Mouse (Mus musculus) midbrain, embryonic 12.5 days (tissue): Measurements from ENCODE around the gene Nrgn. TPM values are rescaled to one million over a fixed set of nuclear protein-coding genes. Genes with fewer than 3 reads are reported as not detected.
A peak's percentile ranks its signal among the peaks of the same experiment; 100 is the strongest.

Source experiments
- ATAC-seq: fragments of 200-750 bp; cut with Nextera tagmentation; 2 replicates; pipeline ENCODE4 v1.8.0; 2017; ENCODE audit warnings: low read depth, moderate TSS enrichment, moderate library complexity; ENCODE audit not compliant: low FRiP score
- H3K27ac ChIP-seq: fragments of 300-500 bp; sonication (generic); replicated peaks from 2 replicates; pipeline ENCODE4 v1.5.1; 2016; ENCODE audit warnings: mild to moderate bottlenecking
- H3K27me3 ChIP-seq: fragments of 300-500 bp; sonication (generic); 2 replicates; pipeline ENCODE4 v1.6.1; 2016; ENCODE audit warnings: mild to moderate bottlenecking
- H3K36me3 ChIP-seq: fragments of 300-500 bp; sonication (generic); 2 replicates; pipeline ENCODE4 v1.6.1; 2016
- H3K4me1 ChIP-seq: fragments of 300-500 bp; sonication (generic); 2 replicates; pipeline ENCODE4 v1.6.1; 2016
- H3K4me2 ChIP-seq: fragments of 300-500 bp; sonication (generic); replicated peaks from 2 replicates; pipeline ENCODE4 v1.6.1; 2016; ENCODE audit warnings: mild to moderate bottlenecking, moderate library complexity
- H3K4me3 ChIP-seq: fragments of 300-500 bp; sonication (generic); 2 replicates; pipeline ENCODE4 v1.5.1; 2016; ENCODE audit warnings: mild to moderate bottlenecking
- H3K9ac ChIP-seq: fragments of 300-500 bp; sonication (generic); replicated peaks from 2 replicates; pipeline ENCODE4 v1.6.1; 2016; ENCODE audit warnings: mild to moderate bottlenecking, moderate library complexity
- H3K9me3 ChIP-seq: fragments of 300-500 bp; sonication (generic); 2 replicates; pipeline ENCODE4 v1.6.1; 2016; ENCODE audit warnings: mild to moderate bottlenecking
- WGBS: fragments of 180-500 bp; shearing (Covaris S2); methylation state at CpG from one replicate; pipeline ENCODE4 v1.1.7; 2016; 5-methylcytosine and 5-hydroxymethylcytosine counted together
- polyA plus RNA-seq: library from polyadenylated mRNA; unstranded; fragments of >200 nt; fragmentation: Nextera tagmentation; extraction: Ambion mirVana; gene quantifications from 2 replicates; pipeline ENCODE4 v1.2.1, GENCODE M21; 2016

Nrgn gene
- polyA plus RNA-seq, 1 experiment from 2014 or later, result 3.4 TPM

GRCm38 (mm10) chr9:37569231-37569835 lies 16.6 kb upstream of the Nrgn start:
- Histone ChIP-seq H3K27ac (no peak overlapping the region), H3K4me3 (no peak overlapping the region), H3K4me2 (no peak overlapping the region), H3K4me1 (peaks cover 5% of the 10 kb centered on the region; the same call in 1 of the 2 replicates), H3K36me3 (no peaks in the 10 kb centered on the region), H3K9me3 (no peaks in the 10 kb centered on the region), H3K27me3 (no peaks in the 10 kb centered on the region), H3K9ac (no peak overlapping the region)
- ATAC-seq, result no peak
- WGBS, result 80% methylated on average over 2 of the region's 2 CpGs

DNA sequence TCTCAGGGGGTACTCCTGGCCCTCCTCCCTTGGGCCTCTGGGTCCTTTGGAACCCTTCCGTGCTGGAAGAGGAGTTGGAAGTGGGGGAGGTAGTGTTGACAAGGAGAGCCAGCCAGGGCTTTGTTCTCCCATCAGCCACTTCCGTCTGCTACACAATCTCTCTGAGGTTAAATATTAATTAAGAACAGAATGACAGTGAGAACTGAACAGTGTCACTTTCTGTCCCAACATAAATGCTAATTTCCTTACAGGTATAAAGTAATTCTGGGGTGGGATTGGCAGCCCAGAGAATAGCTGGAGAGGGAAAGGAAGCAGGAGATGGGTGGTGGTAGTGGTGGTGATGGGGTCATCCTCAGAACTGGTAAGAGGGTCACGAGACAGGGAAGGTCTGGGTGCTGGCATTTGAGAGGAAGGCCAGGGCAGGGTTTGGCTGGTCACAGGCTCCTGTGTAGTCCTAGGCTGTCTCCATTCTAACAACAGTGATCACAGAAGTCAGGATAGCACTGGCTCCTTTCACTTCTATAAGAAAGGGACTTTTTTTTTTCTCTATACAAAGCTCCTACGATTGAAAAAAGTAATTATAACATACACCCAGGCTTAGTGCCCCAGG lies 16.0 kb upstream of the Nrgn start:
- ATAC-seq, result no peak
- Histone ChIP-seq H3K27me3 (no peaks in the 10 kb centered on the region), H3K27ac (no peak overlapping the region), H3K4me1 (peaks cover 5% of the 10 kb centered on the region; the same call in 1 of the 2 replicates), H3K36me3 (no peaks in the 10 kb centered on the region), H3K9me3 (no peaks in the 10 kb centered on the region), H3K4me3 (no peak overlapping the region), H3K9ac (no peak overlapping the region), H3K4me2 (no peak overlapping the region)
- WGBS, result 56% methylated on average over 4 of the region's 4 CpGs

DNA sequence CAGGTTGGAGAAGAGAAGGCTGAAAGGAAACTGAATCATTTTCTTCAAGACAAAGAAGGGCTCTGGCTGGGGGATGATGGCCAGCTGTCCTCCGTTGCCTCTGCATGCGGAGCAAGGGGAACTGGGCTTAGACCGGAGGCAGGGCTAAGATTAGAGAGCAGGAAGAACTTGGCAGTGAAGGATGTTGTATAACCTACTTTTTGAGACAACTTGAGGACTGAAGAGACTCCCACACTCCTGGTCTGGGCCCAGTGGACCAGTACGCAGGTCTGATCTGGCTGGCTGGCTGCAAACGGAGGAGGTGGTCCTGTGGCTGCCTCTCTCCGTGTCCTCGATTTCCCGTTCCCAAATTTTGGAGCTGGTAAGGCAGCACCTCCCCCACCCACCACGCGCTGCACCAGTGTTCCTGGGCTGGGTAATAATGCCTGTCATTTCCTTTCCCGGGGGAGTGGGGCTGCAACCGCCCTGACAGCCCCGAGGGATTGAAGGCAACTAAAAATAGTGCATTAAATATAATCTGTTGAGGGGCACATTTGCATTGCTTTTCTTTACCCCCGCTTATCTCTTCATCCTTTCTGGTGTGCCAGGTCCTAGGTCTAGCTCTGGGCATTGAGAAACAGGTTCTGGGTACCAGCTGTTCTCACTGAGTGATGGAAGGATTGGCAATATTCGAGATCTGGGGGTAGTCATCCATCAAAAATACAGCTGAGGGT lies 15.3 kb upstream of the Nrgn start:
- Histone ChIP-seq H3K9me3 (no peaks in the 10 kb centered on the region), H3K4me1 (peaks cover 5% of the 10 kb centered on the region; the same call in 1 of the 2 replicates), H3K36me3 (no peaks in the 10 kb centered on the region), H3K4me2 (no peak overlapping the region), H3K27me3 (no peaks in the 10 kb centered on the region), H3K9ac (no peak overlapping the region), H3K27ac (no peak overlapping the region), H3K4me3 (no peak overlapping the region)
- ATAC-seq, result peak; percentile 16; the same call in 1 of the 2 replicates
- WGBS, result 51% methylated on average over 15 of the region's 15 CpGs

DNA sequence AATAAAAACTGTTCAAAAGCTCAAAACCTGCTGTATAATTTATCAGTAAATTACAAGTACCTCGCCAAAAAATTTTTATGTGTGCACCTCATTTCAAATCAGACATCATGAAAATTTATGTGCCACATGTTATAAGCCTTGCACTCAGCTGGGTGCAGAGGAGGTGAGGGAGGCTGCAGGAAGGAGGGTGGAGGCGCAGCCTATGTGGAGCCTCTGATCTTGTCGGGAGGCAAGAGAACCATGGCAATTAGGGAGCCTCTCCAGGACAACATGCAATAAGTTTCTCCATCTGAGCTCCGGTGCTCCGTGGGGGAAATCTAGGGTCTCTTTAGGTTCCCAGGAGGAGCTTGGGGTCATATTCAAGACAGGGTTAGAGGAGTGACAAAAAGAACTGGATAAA lies 14.8 kb upstream of the Nrgn start:
- no peaks in the 10 kb centered on the region for H3K9me3 ChIP-seq
- H3K27ac ChIP-seq, result no peak overlapping the region
- H3K36me3 ChIP-seq, result no peaks in the 10 kb centered on the region
- no peak for ATAC-seq
- H3K4me1 ChIP-seq, result peaks cover 5% of the 10 kb centered on the region; the same call in 1 of the 2 replicates
- H3K4me2 ChIP-seq, result no peak overlapping the region
- no peak overlapping the region for H3K9ac ChIP-seq
- H3K4me3 ChIP-seq, result no peak overlapping the region
- no peaks in the 10 kb centered on the region for H3K27me3 ChIP-seq
- WGBS, result 66% methylated on average over 5 of the region's 5 CpGs

DNA sequence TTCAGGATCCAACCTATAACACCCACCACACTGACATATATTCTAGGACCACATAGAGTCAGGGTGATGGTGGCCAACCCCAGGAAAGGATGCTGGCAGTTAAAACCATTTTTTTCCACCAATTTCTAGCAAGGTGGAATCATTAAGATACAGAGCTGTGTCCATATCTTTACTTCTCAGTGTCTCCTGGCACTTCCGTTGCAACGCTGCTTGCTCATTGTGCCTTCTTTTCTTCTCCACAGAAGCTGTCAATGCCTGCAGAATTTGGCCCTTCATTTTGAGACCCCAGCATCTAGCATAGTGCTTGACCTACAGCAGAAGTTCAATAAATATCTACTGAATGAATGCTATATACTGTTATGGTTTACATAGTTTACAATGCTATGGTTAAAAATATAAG lies 14.3 kb upstream of the Nrgn start:
- Histone ChIP-seq H3K9ac (no peak overlapping the region), H3K27me3 (no peaks in the 10 kb centered on the region), H3K4me2 (no peak overlapping the region), H3K4me3 (no peak overlapping the region), H3K36me3 (no peaks in the 10 kb centered on the region), H3K27ac (no peak overlapping the region), H3K4me1 (peaks cover 5% of the 10 kb centered on the region; the same call in 1 of the 2 replicates), H3K9me3 (no peaks in the 10 kb centered on the region)
- 90% methylated on average over 2 of the region's 2 CpGs for WGBS
- no peak for ATAC-seq

- H3K27me3 ChIP-seq, result no peaks in the 10 kb centered on the region
- H3K9ac ChIP-seq, result no peak overlapping the region
- H3K4me1 ChIP-seq, result peaks cover 5% of the 10 kb centered on the region; the same call in 1 of the 2 replicates
- no peaks in the 10 kb centered on the region for H3K36me3 ChIP-seq
- ATAC-seq, result no peak
- 61% methylated on average over 1 of the region's 1 CpGs for WGBS
- H3K27ac ChIP-seq, result no peak overlapping the region
- no peak overlapping the region for H3K4me3 ChIP-seq
- no peaks in the 10 kb centered on the region for H3K9me3 ChIP-seq
- no peak overlapping the region for H3K4me2 ChIP-seq
These were observed 11.1 kb upstream of the Nrgn start for GRCm38 (mm10) chr9:37563805-37564204.

DNA sequence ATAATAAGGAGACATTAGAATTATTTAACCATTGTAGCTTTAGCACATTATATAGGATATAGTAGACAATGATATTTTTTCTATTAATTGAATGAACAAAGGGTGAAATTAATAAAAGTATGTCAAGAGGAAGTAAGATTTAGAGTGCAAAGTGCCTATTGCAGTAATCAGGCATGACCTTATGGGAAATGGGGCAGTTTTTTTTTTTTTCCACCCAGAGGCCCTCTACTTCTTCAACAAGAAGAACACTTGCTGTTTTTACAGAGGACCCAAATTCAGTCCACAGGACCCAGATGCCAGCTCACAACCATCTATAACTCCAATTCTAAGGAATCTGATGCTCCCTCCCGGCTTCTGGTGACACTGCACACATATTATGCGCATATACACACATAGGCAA lies 7.9 kb upstream of the Nrgn start:
- Histone ChIP-seq H3K9me3 (no peaks in the 10 kb centered on the region), H3K36me3 (no peaks in the 10 kb centered on the region), H3K9ac (no peak overlapping the region), H3K4me3 (no peak overlapping the region), H3K4me1 (no peaks in the 10 kb centered on the region), H3K27me3 (peaks cover 6% of the 10 kb centered on the region), H3K4me2 (no peak overlapping the region), H3K27ac (no peak overlapping the region)
- 69% methylated on average over 2 of the region's 2 CpGs for WGBS
- no peak for ATAC-seq

DNA sequence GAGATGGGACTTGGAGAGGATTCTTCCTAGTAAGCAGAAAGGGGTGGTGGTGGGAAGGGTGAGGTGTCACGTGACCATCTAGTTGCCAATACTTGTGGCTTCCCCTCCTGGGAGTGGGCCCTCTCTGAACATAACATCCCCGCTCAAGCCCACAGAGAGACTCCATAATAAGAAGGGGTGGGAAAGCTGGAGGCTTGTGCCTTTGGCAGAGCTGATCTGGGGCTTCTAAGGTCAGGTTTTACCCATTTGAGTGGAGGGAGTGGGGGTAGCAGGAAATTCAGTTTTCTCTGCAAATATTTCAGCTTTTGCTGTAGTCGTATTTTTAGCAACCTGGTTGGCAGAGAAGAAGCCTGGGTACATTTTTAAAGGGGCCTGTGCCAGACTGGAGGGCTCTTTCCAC lies 3.7 kb upstream of the Nrgn start:
- Histone ChIP-seq H3K9me3 (no peaks in the 10 kb centered on the region), H3K27me3 (peaks cover 48% of the 10 kb centered on the region), H3K27ac (no peak overlapping the region), H3K9ac (no peak overlapping the region), H3K36me3 (no peaks in the 10 kb centered on the region), H3K4me1 (peaks cover 22% of the 10 kb centered on the region), H3K4me3 (no peak overlapping the region), H3K4me2 (no peak overlapping the region)
- WGBS, result 78% methylated on average over 3 of the region's 3 CpGs
- ATAC-seq, result no peak

DNA sequence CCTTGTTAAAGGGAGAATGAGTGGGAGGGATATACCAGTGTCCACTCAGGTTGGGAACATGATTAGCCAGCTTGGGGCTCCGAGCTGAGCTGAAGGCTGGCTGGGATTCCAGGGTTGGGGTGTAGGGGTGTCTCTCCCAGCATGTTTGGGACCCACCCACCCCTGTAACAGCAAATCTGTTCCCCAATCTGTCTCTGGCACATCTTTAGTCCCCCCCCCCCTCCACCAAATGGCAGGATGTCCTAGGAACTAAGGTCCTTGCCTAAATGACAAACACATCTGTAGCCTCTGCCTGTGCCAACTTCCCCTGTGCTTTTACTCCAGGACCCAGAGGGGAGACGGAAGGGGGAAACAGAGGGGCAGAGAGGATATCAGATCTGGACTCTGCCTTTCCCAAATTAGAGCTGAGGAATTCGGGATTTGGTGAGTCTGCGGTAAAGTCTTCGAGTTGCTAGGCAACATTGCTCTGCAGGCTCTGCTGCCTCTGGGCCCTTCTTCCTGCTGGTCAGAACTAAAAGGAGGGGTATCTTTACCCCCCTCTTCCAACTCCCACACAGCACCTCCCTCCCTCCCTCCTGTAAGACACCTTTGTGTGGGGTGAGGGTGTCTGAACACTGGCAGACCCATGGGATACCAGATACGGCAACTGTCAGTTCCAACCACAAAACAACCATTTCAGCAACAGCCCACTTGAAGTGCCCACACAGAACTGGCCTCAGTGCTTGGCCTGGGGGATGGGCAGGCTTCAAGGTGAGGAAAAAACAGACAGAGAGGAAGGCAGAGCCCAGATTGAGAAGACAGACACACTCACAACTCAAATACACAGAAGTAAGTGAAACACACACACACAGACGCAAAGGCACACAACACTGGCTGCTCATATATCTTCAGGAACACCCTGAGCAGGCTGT lies 2.4 kb upstream of the Nrgn start, which contains the start of gene Siae:
TSS of gene Siae (plus strand) at position 861 of the 911 bp plus-strand sequence.
- no peak within 1 kb of the TSS for H3K27ac ChIP-seq
- peaks cover 22% of the 10 kb centered on the region for H3K4me1 ChIP-seq
- no peak for ATAC-seq
- no peak within 1 kb of the TSS for H3K4me3 ChIP-seq
- H3K36me3 ChIP-seq, result no peaks in the 10 kb centered on the region
- no peak within 1 kb of the TSS for H3K4me2 ChIP-seq
- no peaks in the 10 kb centered on the region for H3K9me3 ChIP-seq
- WGBS, result 19% methylated on average over 7 of the region's 7 CpGs
- no peak within 1 kb of the TSS for H3K9ac ChIP-seq
- H3K27me3 ChIP-seq, result peaks cover 61% of the 10 kb centered on the region

GRCm38 (mm10) chr9:37554279-37554678 lies 1.6 kb upstream of the Nrgn start:
- H3K4me1 ChIP-seq, result peaks cover 22% of the 10 kb centered on the region
- no peaks in the 10 kb centered on the region for H3K36me3 ChIP-seq
- no peak overlapping the region for H3K9ac ChIP-seq
- no peak for ATAC-seq
- H3K27ac ChIP-seq, result no peak overlapping the region
- H3K9me3 ChIP-seq, result no peaks in the 10 kb centered on the region
- no peak overlapping the region for H3K4me3 ChIP-seq
- no peak overlapping the region for H3K4me2 ChIP-seq
- peaks cover 69% of the 10 kb centered on the region for H3K27me3 ChIP-seq
- WGBS, result 94% methylated on average over 1 of the region's 1 CpGs

GRCm38 (mm10) chr9:37551751-37552531 lies 763 bp downstream of the Nrgn start:
- peak overlapping the region; percentile 42 for H3K4me3 ChIP-seq
- H3K36me3 ChIP-seq, result no peaks in the 10 kb centered on the region
- no peaks in the 10 kb centered on the region for H3K9me3 ChIP-seq
- 2% methylated on average over 23 of the region's 23 CpGs for WGBS
- H3K4me1 ChIP-seq, result peaks cover 22% of the 10 kb centered on the region
- H3K4me2 ChIP-seq, result peak overlapping the region; percentile 82
- no peak; the same call in 1 of the 2 replicates for ATAC-seq
- H3K27ac ChIP-seq, result no peak overlapping the region
- peaks cover 92% of the 10 kb centered on the region for H3K27me3 ChIP-seq
- peak overlapping the region; percentile 44; the same call in 1 of the 2 replicates for H3K9ac ChIP-seq
